Mouse (Mus musculus) neural tube, embryonic 11.5 days (tissue): Measurements from ENCODE around the gene Tcaf1. TPM values are rescaled to one million over a fixed set of nuclear protein-coding genes. Genes with fewer than 3 reads are reported as not detected.

Experiments
- ATAC-seq: fragments of 200-750 bp; cut with Nextera tagmentation; 2 replicates; pipeline ENCODE4 v1.8.0; 2017; ENCODE audit warnings: moderate number of reproducible peaks, mild to moderate bottlenecking, moderate TSS enrichment, moderate library complexity; ENCODE audit not compliant: insufficient read depth, low FRiP score, low TSS enrichment
- DNase-seq: peaks from one replicate; pipeline ENCODE4 v3.0.0-alpha.2; 2015; ENCODE audit warnings: low spot score
- H3K27ac ChIP-seq: fragments of 300-500 bp; sonication (generic); 2 replicates; pipeline ENCODE4 v1.5.1; 2014; ENCODE audit warnings: low read depth, mild to moderate bottlenecking, low read length
- H3K27me3 ChIP-seq: fragments of 300-500 bp; sonication (generic); 2 replicates; pipeline ENCODE4 v1.6.1; 2014; ENCODE audit warnings: mild to moderate bottlenecking, low read length, mixed read lengths; ENCODE audit not compliant: control insufficient read depth, insufficient read depth
- H3K36me3 ChIP-seq: fragments of 300-500 bp; sonication (generic); 2 replicates; pipeline ENCODE4 v1.6.1; 2014; ENCODE audit warnings: mild to moderate bottlenecking, low read length, moderate library complexity, mixed read lengths; ENCODE audit not compliant: control insufficient read depth, insufficient read depth
- H3K4me1 ChIP-seq: fragments of 300-500 bp; sonication (generic); 2 replicates; pipeline ENCODE4 v1.6.1; 2014; ENCODE audit warnings: low read length, mixed read lengths; ENCODE audit not compliant: control insufficient read depth, insufficient read depth
- H3K4me2 ChIP-seq: fragments of 300-500 bp; sonication (generic); 2 replicates; pipeline ENCODE4 v1.6.1; 2014; ENCODE audit warnings: low read depth, mild to moderate bottlenecking, moderate library complexity
- H3K4me3 ChIP-seq: fragments of 300-500 bp; sonication (generic); 2 replicates; pipeline ENCODE4 v1.5.1; 2014; ENCODE audit warnings: low read depth, low read length
- H3K9ac ChIP-seq: fragments of 300-500 bp; sonication (generic); 2 replicates; pipeline ENCODE4 v1.6.1; 2014; ENCODE audit warnings: mild to moderate bottlenecking, low read length
- H3K9me3 ChIP-seq: fragments of 300-500 bp; sonication (generic); 2 replicates; pipeline ENCODE4 v1.6.1; 2016; ENCODE audit warnings: low read length; ENCODE audit not compliant: control insufficient read depth
- WGBS: fragments of 180-500 bp; shearing (Covaris S2); extraction: QIAGEN DNeasy Blood & Tissue Kit; methylation state at CpG from one replicate; pipeline ENCODE4 v1.1.7; 2014; 5-methylcytosine and 5-hydroxymethylcytosine counted together
- polyA plus RNA-seq: library from polyadenylated mRNA; unstranded; fragments of >200 nt; fragmentation: Nextera tagmentation; extraction: Ambion mirVana; gene quantifications from 2 replicates; pipeline ENCODE4 v1.2.1, GENCODE M21; 2014

Gene Tcaf1
- polyA plus RNA-seq, 1 experiment from 2014 or later = 168 TPM

DNA sequence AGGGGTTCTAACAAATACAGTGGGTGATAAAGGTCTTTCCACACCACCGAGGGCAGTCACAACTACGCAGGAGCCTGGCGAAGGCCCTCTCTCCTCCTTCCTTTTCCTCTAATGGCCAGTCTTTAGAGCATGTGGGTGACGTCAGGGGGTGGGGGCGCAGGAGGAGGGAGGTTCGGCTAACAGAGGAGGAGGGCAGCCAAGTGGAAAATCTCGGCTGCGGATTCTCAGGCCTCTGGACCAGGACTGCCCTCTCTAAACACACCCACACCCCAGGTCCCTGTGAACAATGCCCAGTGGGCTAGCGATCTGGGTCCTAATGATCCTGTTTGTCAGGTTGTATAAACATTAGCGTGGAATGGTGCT is 17.8 kb downstream of the Tcaf1 start:
- no peaks in the 10 kb centered on the region for H3K36me3 ChIP-seq
- H3K27me3 ChIP-seq = no peaks in the 10 kb centered on the region
- H3K4me1 ChIP-seq = peaks cover 5% of the 10 kb centered on the region; the same call in 1 of the 2 replicates
- DNase-seq (peak; percentile 89), ATAC-seq (peak; percentile 86)
- no peaks in the 10 kb centered on the region for H3K9me3 ChIP-seq
- H3K9ac ChIP-seq = peak overlapping the region; percentile 93
- 0% methylated on average over 10 of the region's 10 CpGs for WGBS
- H3K27ac ChIP-seq = peak overlapping the region; percentile 95
- peak overlapping the region; percentile 73 for H3K4me2 ChIP-seq
- peak overlapping the region; percentile 77 for H3K4me3 ChIP-seq

DNA sequence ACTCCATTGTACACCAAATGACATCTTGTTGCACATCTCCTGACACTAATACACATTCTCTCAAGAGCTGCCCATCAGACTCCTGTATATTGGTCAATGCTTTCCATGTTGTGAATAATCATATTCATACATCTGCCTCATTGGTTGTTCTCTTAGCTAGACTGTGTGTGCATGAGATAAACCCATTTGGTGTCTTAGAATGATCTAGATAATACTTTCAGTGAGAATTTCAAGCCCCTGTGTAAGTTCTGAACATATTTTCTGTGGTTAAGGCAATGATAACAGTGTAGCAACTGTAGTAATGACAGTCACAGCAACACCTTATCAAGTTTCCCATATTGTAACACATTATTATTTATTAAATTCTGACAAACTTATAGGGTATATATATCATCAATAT is 20.1 kb downstream of the Tcaf1 start:
- peaks cover 5% of the 10 kb centered on the region; the same call in 1 of the 2 replicates for H3K4me1 ChIP-seq
- H3K4me3 ChIP-seq = no peak overlapping the region
- H3K9me3 ChIP-seq = no peaks in the 10 kb centered on the region
- no peak overlapping the region for H3K27ac ChIP-seq
- H3K4me2 ChIP-seq = no peak overlapping the region
- H3K27me3 ChIP-seq = no peaks in the 10 kb centered on the region
- H3K36me3 ChIP-seq = peaks cover 7% of the 10 kb centered on the region
- H3K9ac ChIP-seq = no peak overlapping the region
- DNase-seq = no peak
- no peak for ATAC-seq

DNA sequence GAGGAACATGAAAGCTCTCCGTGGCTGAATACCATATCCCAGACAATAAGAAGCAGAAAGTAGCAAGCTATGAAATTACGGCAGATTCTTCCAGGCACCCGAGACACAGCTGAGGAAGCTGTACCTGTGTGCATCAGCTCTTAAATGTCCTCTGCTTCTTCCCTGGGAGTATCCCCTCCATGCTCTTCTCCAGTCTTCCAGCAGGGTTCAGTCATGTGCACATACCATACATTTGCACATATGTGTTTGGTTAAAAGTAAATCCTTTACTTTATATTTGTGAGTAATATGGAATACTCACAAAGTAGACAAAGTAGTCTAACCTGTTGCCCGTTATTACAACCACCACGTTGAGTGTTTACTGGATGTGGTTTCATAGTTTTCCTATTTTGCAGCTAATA is 22.0 kb downstream of the Tcaf1 start:
- DNase-seq (no peak), ATAC-seq (no peak)
- H3K36me3 ChIP-seq = peaks cover 7% of the 10 kb centered on the region
- H3K4me1 ChIP-seq = peaks cover 5% of the 10 kb centered on the region; the same call in 1 of the 2 replicates
- WGBS = 90% methylated on average over 5 of the region's 5 CpGs
- no peaks in the 10 kb centered on the region for H3K27me3 ChIP-seq
- no peak overlapping the region for H3K4me2 ChIP-seq
- no peak overlapping the region for H3K4me3 ChIP-seq
- H3K9me3 ChIP-seq = no peaks in the 10 kb centered on the region
- H3K9ac ChIP-seq = no peak overlapping the region
- H3K27ac ChIP-seq = no peak overlapping the region

DNA sequence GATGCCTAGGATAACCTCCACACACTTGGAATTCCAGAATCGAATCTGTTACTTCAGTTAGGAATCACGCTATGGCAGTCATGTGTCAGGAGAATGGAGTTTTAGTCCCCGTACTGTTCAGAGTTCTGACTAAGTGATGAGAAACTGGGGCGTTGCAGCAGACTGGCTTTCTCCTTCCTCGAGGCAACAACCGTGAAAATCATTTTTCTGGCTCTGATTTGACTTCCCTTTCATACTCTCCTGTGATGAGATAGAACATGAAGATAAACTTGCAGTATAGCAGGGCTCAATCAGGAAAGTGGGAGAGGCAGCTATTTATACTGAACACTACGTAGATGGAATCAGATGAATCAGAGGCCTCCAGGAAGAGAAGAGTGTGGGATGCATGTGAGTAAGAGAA is 29.8 kb downstream of the Tcaf1 start:
- Histone ChIP-seq H3K27ac (no peak overlapping the region), H3K9ac (no peak overlapping the region), H3K36me3 (peaks cover 10% of the 10 kb centered on the region; the same call in 1 of the 2 replicates), H3K27me3 (no peaks in the 10 kb centered on the region), H3K4me2 (no peak overlapping the region), H3K4me3 (no peak overlapping the region), H3K4me1 (no peaks in the 10 kb centered on the region), H3K9me3 (no peaks in the 10 kb centered on the region)
- DNase-seq (no peak), ATAC-seq (no peak)
- WGBS = 93% methylated on average over 7 of the region's 7 CpGs

DNA sequence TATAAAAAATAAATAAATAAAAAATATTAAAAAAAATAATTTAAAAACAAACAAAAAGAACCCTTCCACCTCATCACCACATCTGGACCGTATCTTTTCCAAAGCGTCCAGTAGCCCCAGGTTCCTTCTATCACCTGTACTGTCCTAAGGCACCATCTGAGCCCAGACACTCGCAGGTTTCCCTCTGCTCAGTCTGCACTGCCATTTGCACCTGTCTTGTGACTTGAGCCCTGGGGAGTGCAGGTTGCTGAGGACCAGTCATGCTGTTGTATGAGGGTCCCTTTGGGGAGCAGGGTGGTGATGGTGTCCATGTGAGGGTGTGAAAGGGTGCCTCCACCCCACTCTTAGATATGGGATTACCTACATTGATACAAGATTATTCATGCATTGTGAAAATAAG is 33.9 kb downstream of the Tcaf1 start:
- Histone ChIP-seq H3K4me2 (no peak overlapping the region), H3K9ac (no peak overlapping the region), H3K4me1 (no peaks in the 10 kb centered on the region), H3K27ac (no peak overlapping the region), H3K27me3 (no peaks in the 10 kb centered on the region), H3K4me3 (no peak overlapping the region), H3K9me3 (no peaks in the 10 kb centered on the region), H3K36me3 (peaks cover 20% of the 10 kb centered on the region)
- no peak for ATAC-seq
- DNase-seq = no peak
- 92% methylated on average over 3 of the region's 3 CpGs for WGBS

DNA sequence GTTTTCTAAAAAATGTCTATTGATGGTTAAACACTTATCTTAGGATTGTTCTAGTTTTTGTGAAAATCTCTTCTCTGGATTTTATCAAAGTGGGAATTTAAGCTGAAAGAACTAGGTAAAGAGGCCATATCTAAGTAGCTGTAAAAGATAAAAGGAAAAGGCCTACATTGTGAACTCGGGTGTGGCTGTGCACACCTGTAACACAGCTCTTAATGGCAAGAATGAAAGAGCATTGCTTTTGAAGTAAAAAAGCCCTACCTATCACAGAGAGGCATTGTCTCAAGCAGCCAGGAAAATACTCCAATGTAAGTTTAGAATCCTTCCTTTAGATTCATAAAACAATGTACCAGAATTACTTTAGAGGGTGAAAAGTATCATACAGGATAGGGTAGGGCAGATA is 38.1 kb downstream of the Tcaf1 start:
- Histone ChIP-seq H3K4me1 (no peaks in the 10 kb centered on the region), H3K4me2 (no peak overlapping the region), H3K4me3 (no peak overlapping the region), H3K9me3 (no peaks in the 10 kb centered on the region), H3K9ac (no peak overlapping the region), H3K36me3 (peaks cover 10% of the 10 kb centered on the region), H3K27me3 (no peaks in the 10 kb centered on the region), H3K27ac (no peak overlapping the region)
- DNase-seq (no peak), ATAC-seq (no peak)
- 97% methylated on average over 1 of the region's 1 CpGs for WGBS

DNA sequence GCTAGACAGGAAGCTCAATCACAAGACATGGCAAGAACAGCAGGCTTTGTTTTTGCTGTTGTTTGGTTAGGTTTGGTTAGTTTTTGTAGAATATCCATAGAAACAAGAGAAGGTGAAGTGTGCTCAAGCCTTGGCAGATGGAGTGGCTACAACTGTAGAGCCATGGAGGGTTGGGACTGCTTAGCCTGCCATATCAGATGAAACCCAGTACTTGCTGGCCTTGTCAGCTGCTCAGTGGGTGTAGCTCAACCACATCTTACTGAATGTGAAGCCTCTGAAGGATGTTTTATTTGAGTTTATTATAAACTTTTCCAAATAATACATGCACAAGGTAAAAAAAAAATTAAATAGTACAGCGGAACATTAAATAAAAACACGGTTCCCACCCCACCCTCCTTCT is 42.2 kb downstream of the Tcaf1 start:
- H3K27me3 ChIP-seq = no peaks in the 10 kb centered on the region
- H3K4me1 ChIP-seq = no peaks in the 10 kb centered on the region
- ATAC-seq (no peak), DNase-seq (no peak)
- no peak overlapping the region for H3K27ac ChIP-seq
- 97% methylated on average over 2 of the region's 2 CpGs for WGBS
- no peaks in the 10 kb centered on the region for H3K9me3 ChIP-seq
- no peak overlapping the region for H3K9ac ChIP-seq
- no peaks in the 10 kb centered on the region for H3K36me3 ChIP-seq
- no peak overlapping the region for H3K4me3 ChIP-seq
- H3K4me2 ChIP-seq = no peak overlapping the region

DNA sequence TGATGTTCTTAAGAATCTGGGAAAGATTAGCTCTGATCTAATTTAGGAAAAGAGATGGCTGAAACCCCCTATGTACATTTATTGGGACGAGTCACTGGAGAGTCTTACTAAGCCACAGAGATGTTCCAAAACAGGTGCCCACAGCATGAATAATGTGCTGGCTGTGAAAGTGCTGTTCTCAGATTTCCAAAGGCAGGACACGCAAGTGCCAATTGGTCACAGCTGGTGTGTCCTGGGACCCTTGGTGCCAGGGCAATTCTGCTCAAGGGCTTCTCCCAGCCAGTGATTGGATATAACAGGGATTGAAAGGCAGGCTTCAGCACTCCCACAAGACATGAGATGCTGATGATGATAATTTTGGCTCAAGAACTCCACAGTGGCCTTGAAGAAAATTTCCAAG is 48.1 kb downstream of the Tcaf1 start:
- H3K9ac ChIP-seq = no peak overlapping the region
- WGBS = 52% methylated on average over 2 of the region's 2 CpGs

DNA sequence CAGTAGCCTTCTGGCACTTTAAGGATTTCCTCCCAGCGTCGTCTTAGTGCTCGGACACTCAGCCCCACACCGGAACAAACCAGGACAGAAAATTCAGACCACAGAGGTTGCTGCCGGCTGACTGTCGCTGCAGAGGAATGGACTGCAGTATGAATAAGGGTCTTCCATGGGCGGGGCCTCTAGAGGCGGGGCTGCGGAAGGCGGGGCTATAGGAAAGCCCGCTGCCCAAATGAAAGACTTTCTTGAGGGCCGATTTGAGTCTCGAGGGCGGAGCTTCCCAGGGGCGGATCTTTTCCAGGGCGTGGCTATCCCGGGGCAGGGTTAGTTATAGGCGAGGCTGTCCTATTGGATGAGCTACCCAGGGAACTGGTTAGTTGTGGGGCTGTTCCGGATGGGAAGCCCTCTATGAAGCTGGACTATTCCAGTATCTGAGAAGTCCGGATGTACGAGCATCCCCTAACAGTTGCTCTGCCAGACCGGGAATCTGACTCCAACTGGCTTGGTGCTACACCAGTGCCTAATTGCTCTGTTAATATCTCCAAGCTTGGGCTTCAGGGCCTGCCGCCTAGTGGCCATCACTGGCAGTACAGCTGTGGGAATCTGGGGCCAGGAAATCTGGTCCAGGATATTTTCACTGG is 64.9 kb downstream of the Tcaf1 start, which contains the start of gene Tcaf2:
Gene Tcaf2, minus strand, starts transcription at position 343 of the 638 bp plus-strand sequence.
- H3K4me3 ChIP-seq = peak within 1 kb of the TSS; percentile 31
- no peak within 1 kb of the TSS for H3K9ac ChIP-seq
- DNase-seq = peak; percentile 94
- no peaks in the 10 kb centered on the region for H3K9me3 ChIP-seq
- WGBS = under 1% methylated on average over 23 of the region's 23 CpGs
- peak; percentile 99 for ATAC-seq
- H3K36me3 ChIP-seq = no peaks in the 10 kb centered on the region
- H3K27ac ChIP-seq = no peak within 1 kb of the TSS
- no peaks in the 10 kb centered on the region for H3K27me3 ChIP-seq
- peak within 1 kb of the TSS; percentile 43 for H3K4me2 ChIP-seq
- no peaks in the 10 kb centered on the region for H3K4me1 ChIP-seq

More for the DNA sequence above, 48.1 kb downstream of the Tcaf1 start:
- no peak overlapping the region for H3K27ac ChIP-seq
- DNase-seq (no peak), ATAC-seq (no peak)
- no peaks in the 10 kb centered on the region for H3K36me3 ChIP-seq
- no peaks in the 10 kb centered on the region for H3K27me3 ChIP-seq
- H3K4me2 ChIP-seq = no peak overlapping the region
- H3K4me3 ChIP-seq = no peak overlapping the region
- no peaks in the 10 kb centered on the region for H3K9me3 ChIP-seq
- no peaks in the 10 kb centered on the region for H3K4me1 ChIP-seq
